Mouse (Mus musculus): ENCODE results near the gene Maip1.

Gene Maip1

DNA sequence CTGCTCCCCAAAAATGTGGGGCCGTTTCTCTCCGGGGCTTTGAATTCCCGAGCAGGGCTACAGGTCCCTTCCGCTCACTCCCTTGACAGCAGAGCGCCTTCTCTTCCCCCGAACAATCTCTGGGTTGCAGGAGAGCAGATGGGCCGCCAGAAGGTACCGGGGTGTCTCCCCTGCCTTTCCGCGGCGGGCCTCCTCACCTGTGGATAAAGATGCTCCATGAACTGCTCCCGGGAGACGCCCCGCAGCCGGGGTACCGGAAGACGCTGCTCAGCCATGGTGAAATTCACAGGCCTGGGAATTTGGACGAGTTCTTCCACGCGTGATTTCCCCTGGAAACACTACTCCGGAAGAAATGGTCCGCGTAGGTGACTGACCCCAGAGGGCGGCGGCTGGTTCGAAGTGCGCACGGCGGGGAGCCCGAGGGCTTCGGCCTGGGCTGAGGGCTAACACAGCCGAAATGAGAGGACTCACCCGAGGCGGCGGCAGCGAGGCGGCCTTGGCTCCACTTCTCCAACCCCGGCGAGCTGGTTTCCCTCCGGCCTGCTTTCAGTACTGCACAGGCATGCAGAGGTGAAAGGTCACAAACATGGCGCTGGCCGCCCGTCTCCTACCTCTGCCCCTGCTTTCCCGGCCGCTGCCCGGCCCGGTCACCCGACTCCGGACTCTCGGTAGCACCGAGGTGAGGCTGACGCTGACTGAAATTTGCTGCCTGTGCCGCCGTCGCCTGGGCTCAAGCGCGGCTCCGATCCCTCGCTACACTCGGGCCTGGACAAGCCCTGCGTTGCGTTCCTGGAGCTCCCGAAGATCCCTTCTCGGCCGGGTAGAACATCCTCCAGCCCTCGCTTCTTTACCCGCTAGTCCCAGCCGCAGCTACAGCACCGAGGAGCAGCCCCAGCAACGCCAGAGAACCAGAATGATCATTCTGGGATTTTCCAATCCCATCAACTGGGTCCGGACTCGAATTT, at the start of gene Maip1, which contains the start of gene Tyw5:
Gene Maip1 (plus strand): TSS at position 142 of the 965 bp plus-strand sequence.
Gene Tyw5 (minus strand): TSS at position 915 of the 965 bp plus-strand sequence.
- peak; percentile 77 for DNase-seq (ENCODE audit: low read depth, low spot score)

DNA sequence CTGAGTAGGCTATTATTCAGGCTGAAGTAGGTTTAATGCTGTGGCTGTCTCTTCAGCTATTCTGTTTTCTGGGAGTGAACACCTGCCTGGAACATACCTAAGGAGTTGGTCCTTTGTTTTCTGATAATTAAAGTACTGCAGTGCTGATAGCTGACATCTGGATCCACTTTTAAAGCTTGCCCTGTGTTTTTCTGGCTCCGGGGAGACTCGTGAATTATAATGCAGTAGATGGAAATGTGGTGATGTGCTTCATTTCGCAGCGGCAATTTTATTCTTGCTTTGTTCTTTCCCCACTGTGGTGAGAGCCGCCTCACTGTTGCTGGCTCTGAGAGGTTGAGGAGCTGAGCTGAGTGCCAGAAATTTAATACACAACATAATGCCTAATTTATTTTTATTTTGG, 47.6 kb upstream of the Maip1 start:
- DNase-seq (ENCODE audit: low read depth, low spot score): no peak

DNA sequence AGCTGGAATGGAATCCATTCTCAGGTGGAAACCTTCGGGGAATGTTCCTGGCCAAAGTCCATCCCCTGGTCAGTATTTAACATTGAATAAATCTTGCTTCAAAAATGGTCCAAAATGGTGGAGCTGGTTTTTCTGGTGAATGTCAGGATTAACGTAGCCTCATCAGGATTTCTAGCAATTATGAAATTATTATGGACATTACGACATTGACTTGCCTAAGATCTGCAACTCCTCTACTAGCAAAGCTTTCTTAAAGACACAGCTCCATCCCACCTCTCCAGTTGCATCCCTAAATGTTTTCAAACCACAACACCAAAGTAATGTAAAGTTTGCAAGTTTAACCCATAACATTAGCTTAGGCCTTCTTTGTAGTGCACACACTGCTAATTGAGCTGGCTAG, 38.7 kb upstream of the Maip1 start:
- DNase-seq (ENCODE audit: low read depth, low spot score): no peak

DNA sequence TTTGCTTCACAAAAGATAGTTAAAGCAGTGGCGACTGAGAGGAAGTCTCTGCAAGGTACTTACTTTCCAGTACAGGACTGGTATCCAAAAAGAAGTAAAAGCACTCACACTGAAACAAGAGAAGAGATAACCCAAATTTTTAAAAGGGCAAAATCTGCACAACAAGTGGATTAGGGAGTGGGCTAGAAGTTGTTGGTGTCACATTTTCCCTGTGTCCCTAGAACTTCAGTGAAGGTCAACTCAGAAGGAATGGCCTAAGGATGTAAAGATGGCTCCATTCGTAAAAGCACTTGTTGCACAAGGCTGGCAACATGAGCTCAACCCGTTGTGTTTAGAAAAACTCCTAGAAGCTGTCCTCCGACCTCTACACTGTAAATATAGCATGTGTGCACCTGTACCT, 37.0 kb upstream of the Maip1 start:
- DNase-seq (ENCODE audit: low read depth, low spot score): no peak

DNA sequence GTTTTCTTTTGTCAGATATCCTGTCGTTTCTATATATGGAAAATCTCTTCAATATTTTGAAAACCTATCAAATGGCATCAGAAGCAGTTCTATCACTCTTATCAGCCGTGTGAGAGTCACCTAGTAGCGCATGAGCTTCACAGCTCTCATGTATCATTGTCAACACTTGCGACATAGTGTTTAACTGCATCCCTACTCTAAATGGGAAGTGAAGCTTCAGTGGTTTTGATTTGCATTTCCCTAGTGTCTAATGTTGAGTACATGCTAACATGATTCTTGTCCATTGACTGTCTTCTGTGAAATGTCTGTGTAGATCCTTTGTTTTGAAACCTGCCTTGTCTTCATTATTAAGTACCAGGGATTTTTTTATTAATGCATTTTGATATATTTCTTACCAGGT, 35.7 kb upstream of the Maip1 start:
- DNase-seq (ENCODE audit: low read depth, low spot score): no peak

DNA sequence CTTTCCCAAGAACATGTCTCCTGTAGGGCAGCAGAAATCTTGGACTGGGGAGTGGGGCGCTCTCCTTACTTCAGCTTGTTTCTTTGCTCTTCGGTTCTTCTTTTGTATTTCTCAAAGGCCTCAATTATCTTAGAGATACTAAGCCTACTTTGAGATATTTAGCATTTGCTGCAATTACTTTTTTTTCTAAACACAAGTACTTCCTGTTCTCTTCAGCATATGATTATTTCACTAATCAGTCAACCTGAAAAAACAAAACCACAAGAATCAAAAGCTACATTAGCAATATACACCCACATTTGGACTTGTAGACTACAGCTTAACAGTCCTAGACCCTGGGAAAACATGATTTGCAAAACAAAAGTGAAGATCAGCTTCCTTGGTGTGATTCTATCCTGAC, 30.9 kb upstream of the Maip1 start:
- DNase-seq (ENCODE audit: low read depth, low spot score): no peak

DNA sequence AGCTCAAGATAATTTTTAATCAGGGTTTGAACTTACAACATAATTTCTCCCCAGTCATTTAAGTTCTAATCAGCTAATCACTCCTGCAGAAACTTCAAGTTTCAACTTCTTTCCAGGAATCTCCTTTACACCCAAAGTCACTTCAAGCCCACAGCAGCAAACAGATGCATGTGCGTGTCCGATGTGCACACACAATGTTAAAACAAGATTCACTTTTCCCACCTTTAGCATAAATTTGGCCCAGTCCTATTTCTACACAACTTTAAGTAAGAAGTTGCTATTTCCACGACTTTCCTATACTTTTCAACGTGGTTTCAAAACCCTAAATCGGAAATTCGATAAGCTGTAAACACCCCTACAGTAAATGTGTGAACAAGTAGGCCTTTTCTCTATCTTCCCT, 29.3 kb upstream of the Maip1 start:
- no peak for DNase-seq (ENCODE audit: low read depth, low spot score)

DNA sequence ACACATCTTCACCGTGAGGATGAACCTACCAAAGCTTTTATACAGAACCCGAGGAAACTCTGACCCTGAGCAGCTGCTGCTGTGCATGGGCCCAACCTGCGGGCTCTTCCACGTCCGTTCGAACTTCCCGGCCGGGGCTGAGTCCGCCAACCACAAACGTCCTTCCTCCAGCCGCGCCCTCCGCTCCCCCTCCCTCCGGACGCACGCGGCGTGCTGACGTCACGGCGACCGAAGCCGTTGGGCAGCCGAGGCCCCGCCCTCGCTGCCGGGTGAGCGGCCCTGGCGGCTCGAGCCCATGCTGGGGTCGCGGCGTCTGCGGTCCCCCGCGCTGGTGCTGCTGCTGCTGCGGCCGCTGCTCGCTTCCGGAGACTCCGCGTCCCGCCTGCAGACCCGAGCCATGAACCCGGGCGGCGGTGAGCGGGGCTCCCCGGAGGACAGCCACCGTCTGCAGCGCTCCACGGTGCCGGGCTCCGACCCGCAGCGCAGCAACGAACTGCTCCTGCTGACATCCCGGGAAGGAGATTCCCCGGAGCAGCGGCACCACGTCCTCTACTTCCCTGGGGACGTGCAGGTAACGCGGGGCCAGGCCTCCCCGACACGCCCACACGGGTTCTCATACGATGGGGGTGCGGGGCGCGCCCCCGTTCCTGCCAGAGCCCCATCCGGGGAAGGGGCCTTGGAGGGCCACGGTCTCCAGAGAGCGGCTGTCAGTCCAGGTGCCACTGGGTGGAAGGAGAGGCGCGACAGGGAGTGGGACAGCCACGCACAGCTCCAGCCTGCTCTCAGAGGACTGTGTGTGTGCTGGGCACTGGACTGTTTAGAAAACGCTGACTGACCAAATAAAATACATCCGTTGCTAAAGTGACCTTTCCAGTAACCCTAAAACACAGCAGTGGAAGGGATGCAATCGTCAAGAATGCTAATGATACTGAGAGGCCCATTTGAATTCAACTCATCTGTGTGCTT, 28.5 kb upstream of the Maip1 start, which contains the start of gene 1700066M21Rik:
Gene 1700066M21Rik (plus strand): TSS at position 245 of the 966 bp plus-strand sequence.
- peak; percentile 80 for DNase-seq (ENCODE audit: low read depth, low spot score)

DNA sequence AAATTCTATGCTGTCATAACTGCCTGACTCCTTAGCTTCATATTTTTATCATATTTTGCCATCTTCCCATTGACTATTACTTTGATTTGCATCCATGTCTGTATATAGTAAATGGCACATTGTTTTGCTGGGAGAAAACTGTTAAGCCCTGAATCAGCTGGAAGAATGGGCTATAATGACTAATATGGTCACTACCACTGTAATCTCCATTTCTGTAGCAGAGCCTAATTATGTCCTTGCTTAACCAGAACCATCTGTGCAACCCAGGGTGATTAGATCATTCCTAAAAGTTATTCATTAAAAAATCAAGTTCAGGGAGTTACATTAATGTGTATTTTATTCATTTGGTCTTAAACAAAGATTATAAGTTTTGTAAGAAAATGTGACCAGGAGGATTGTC, 19.6 kb upstream of the Maip1 start:
- no peak for DNase-seq (ENCODE audit: low read depth, low spot score)

DNA sequence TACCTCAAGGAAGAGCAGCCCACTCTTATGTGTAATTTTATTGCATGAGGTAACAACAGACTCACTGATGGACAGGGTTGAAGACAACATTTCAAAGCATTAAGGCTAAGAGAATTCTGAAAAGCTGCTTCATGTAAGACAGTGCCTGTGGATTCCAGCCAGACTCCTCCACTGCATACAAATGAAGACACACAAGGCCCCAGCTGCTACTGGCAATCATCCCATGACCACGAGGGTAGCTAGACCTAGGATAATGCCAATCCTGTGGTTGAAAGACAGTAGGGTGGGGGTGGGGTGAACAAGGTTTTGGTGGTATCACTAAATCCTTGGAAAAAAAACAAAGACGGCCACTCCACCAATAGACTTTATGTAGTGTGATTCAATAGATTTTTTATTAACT, 18.3 kb upstream of the Maip1 start:
- no peak for DNase-seq (ENCODE audit: low read depth, low spot score)

DNA sequence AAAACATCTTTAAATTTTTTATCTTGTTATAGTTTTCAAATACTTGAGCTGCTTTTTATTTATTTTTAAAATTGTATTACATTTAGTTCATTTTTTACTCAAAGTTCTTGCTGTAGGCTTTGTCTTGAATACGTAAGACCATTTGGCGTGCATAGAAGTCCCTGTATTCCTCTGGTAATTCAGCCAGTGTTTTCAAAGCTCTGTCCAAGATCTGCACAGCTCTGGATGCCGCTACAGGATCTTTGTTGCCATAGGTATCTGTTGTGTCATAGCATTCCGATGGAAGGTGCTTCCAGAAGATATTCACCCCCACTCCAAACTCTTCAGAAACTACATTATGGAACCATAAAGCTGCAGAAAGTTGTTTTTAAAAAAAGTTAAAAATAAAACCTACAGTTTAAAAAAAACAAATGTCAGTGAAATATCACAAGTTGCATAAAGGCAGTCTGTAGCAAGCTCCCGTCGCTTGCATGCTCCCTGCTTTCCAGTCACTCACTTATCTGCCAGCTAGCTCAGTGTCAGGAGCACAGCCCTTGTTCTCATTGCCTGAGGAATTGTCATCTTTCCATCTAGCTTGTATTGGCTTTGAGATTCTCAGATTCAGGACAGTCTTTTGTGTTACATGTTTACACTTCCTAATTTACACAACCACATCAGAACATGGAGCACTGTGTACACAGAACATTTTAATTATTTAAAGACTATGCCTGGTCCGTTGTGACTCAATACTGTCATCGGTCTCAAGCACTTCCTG, 17.5 kb upstream of the Maip1 start:
- DNase-seq (ENCODE audit: low read depth, low spot score): no peak

DNA sequence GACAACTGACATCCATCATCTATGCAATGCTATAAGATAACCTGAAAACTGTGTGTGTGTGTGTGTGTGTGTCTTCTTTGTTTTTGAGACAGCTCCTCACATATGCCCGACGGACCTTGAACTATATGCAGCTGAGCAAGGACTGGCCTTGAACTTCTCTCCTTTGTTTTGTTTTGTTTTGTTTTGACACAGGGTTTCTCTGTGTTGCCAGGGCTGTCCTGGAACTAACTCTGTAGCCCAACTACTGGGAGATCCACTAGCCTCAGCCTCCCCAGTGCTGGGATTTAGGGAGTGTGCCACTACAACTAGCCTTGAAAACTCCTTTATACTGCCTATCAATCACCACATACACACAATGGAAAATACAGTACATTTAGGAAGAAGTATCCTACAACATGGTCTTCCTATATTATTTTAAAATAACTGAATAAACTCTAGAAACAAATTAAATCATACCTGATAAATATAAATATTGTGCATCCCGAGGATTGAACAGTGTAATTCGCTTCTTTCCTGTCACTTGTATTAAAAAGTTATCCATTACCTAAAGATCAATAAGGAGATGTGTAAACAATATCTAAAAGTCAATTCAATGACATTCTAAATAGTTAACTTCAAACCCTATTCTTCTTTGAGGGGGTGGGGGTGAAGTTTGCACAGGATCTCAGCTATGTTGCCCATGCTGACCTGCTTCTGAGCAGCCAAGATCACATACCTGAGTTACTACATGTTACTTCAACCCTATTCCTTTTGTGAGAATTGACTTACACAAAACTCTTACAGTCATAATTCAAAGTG, 14.9 kb upstream of the Maip1 start:
- no peak for DNase-seq (ENCODE audit: low read depth, low spot score)

DNA sequence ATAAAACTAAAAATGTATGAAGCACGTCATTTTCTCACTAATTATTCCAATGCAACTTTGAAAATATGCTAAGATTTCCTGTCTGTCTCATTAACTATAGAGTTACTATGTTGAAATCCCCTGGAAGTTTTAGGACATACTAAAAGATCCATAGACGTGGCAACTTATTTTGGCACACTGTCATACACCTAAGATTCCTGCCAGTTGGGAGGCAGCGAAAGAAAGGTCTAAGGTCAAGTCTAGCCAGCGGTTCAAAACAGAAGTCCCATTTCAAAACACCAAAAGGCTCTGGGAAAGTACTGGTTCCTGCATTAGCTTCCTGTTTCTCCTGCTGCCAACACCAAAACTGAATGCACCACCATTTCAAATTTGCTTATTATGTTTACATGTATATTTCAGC, 13.7 kb upstream of the Maip1 start:
- no peak for DNase-seq (ENCODE audit: low read depth, low spot score)

DNA sequence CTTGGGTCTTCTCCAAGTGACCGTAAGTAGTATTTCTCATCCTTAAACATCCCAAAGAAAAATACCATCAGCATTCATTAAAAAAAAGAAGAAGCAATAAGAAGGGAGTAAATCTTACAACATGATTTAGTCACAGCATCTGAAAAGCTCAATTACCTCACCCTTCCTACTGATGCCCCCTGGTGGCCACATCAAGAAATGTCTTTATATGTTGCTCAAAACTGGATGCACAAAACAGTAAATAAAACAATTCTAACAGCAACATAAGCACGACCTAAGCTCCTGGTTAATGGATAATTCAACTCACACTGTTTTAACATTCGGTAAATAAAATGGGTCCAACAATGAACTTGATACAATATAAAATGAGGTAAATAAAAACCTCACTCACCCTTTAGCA, 12.1 kb upstream of the Maip1 start:
- no peak for DNase-seq (ENCODE audit: low read depth, low spot score)

DNA sequence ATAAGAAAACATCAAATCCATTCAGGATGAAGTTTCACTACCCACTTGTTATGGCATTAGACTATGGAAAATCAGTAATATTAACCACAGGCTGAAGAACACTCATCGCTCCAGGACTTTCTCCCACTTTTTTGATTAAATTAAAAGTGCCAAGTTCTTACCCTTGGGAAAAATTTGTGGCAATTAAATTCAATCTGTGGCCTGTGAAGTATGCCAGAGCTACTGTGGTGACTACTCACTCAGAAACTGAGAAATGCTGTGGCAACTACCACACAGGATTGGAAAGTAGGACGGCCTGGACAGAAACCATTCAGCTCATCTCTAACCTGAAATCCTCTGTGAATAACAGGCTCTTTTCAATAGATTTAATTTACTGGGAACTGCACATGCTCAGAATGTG, 5.8 kb upstream of the Maip1 start:
- no peak for DNase-seq (ENCODE audit: low read depth, low spot score)

DNA sequence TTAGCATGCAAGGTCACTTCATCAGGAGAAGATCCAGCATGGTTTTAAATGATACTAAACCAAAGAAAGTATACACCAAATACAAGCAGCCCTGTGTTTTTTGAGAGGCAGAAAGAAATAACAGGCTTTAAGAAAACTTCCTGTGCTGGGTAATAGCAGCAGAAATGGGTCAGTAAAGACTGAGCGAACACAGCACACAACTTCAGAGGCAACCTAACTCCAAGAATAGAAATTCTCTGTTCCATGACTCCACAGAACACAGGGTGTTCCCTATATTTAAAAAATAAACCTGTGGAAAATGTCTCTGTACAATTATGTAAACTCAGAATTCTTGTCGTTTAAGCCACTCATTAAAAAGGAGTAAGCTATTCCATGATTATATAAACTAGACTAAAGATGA, 5.3 kb upstream of the Maip1 start:
- DNase-seq (ENCODE audit: low read depth, low spot score): no peak

DNA sequence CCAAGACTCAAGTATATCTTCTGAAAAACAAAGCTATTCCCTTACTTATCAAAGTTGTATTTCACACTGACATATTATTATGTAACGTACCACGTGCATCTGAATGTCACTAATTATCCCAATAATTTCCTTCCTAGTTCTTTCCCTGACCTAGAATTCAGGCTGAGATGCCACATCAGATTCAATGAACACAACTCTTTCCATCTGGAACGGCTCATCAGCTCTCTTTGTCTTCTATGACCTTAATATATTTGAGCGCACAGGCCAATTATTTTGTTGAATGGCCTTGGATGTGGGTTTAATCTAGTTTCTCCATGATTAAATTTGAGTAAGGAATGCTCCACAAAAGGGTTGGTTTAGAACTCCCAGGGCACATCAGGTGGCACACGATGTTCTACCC, 4.0 kb upstream of the Maip1 start:
- DNase-seq (ENCODE audit: low read depth, low spot score): no peak

DNA sequence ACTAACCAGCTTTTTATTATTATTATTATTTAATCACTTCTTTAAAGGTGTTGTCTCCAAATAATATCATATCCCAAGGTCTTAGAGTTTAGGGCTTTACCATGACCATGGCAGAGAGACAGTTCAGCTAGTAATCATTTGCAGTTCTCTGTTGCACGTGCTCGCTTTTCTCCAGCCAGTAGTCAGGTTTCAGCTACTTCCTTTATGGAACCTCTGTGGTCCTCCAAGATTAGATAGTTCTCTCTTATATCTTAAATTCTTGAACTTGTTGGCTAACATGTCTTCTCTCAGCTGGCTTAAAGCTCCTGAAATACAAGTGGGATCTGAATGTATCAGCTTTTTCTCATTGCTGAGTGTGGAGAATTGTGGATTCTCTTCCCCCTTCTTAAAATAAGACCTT, 2.9 kb downstream of the Maip1 start:
- no peak for DNase-seq (ENCODE audit: low read depth, low spot score)

DNA sequence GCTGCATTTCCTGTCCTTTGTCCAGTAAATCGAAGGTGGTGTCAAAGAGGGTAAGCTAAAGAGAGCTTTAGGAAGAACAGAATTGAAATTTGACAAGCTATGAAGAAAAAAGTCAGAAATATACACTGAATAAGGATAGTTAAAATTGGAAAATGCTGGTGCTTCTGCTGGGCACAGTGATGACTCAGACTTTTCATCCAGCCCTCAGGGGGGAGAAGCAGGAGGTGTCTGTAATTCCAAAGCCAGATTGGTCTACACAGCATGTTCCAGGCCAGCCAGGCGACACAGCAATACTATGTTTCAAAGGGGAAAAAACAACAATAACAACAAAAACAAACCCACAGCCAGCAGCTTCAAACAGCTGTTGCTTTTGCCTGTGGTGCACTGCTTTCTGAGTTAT, 7.3 kb downstream of the Maip1 start:
- no peak for DNase-seq (ENCODE audit: low read depth, low spot score)

DNA sequence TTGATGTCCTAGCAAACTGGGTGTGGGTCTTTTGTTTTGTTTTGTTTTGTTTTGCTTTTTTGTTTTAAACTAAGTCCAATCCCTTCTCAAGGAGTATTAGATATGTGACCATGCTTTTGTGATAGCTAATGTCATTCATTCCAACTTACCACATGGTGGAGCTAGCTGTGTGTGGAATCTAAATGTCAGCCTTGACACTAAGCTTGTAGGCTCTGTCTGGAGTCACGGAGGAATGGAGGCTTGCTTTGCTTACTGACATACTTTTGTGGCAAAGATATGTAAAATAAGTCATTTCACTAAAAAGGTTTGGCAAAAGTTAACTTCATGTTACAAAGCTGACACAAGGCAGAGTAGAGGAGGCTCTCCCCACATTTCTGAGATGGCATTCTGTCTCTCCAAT, 17.6 kb downstream of the Maip1 start:
- no peak for DNase-seq (ENCODE audit: low read depth, low spot score)

Data from brain, embryonic 18.5 days (tissue).